Mouse (Mus musculus): Measurements from ENCODE around the gene Pde4b. TPM values are rescaled to one million over a fixed set of nuclear protein-coding genes. Genes with fewer than 3 reads are reported as not detected.
A peak's percentile ranks its signal among the peaks of the same experiment; 100 is the strongest.

Pde4b gene
- polyA plus RNA-seq, 1 experiment: 7.5 TPM

- Histone ChIP-seq H3K4me3 (ENCODE audit: control insufficient read depth, low read depth, low read length) (peak overlapping the region; percentile 82), H3K27me3 (ENCODE audit: control insufficient read depth, insufficient read depth, low read length) (no peaks in the 10 kb centered on the region), H3K27ac (ENCODE audit: control insufficient read depth, insufficient read depth, low read depth, low read length) (peak overlapping the region; percentile 86), H3K36me3 (ENCODE audit: control insufficient read depth, insufficient read depth, low read length) (no peaks in the 10 kb centered on the region), H3K4me1 (ENCODE audit: control insufficient read depth, insufficient read depth, low read length) (no peaks in the 10 kb centered on the region)
- TF ChIP-seq POLR2A (IDR thresholded peaks at IDR 0.05; ENCODE audit: control insufficient read depth, low read depth, low read length) (0 out of 2 replicates have a peak, but pooled peaks have one; percentile 17), CTCF (IDR thresholded peaks at IDR 0.05; ENCODE audit: control insufficient read depth, insufficient read depth, insufficient replicate concordance, low read depth, low read length) (no peak)
These were observed 482.8 kb downstream of the Pde4b start for GRCm38 (mm10) chr4:102569950-102570765.

GRCm38 (mm10) chr4:102570766-102571411 is 483.5 kb downstream of the Pde4b start:
- Histone ChIP-seq H3K4me3 (ENCODE audit: control insufficient read depth, low read depth, low read length) (peak overlapping the region; percentile 82), H3K4me1 (ENCODE audit: control insufficient read depth, insufficient read depth, low read length) (no peaks in the 10 kb centered on the region), H3K36me3 (ENCODE audit: control insufficient read depth, insufficient read depth, low read length) (no peaks in the 10 kb centered on the region), H3K27me3 (ENCODE audit: control insufficient read depth, insufficient read depth, low read length) (no peaks in the 10 kb centered on the region), H3K27ac (ENCODE audit: control insufficient read depth, insufficient read depth, low read depth, low read length) (peak overlapping the region; percentile 86)
- TF ChIP-seq POLR2A (IDR thresholded peaks at IDR 0.05; ENCODE audit: control insufficient read depth, low read depth, low read length) (no peak), CTCF (IDR thresholded peaks at IDR 0.05; ENCODE audit: control insufficient read depth, insufficient read depth, insufficient replicate concordance, low read depth, low read length) (no peak)

- Histone ChIP-seq H3K27ac (ENCODE audit: control insufficient read depth, insufficient read depth, low read depth, low read length) (no peak overlapping the region), H3K4me1 (ENCODE audit: control insufficient read depth, insufficient read depth, low read length) (no peaks in the 10 kb centered on the region), H3K27me3 (ENCODE audit: control insufficient read depth, insufficient read depth, low read length) (no peaks in the 10 kb centered on the region), H3K36me3 (ENCODE audit: control insufficient read depth, insufficient read depth, low read length) (no peaks in the 10 kb centered on the region), H3K4me3 (ENCODE audit: control insufficient read depth, low read depth, low read length) (no peak overlapping the region)
- no peak for TF ChIP-seq POLR2A (IDR thresholded peaks at IDR 0.05; ENCODE audit: control insufficient read depth, low read depth, low read length)
- no peak for TF ChIP-seq CTCF (IDR thresholded peaks at IDR 0.05; ENCODE audit: control insufficient read depth, insufficient read depth, insufficient replicate concordance, low read depth, low read length)
These were observed 484.7 kb downstream of the Pde4b start for GRCm38 (mm10) chr4:102572031-102572430.

- H3K4me3 ChIP-seq (ENCODE audit: control insufficient read depth, low read depth, low read length): no peak overlapping the region
- H3K4me1 ChIP-seq (ENCODE audit: control insufficient read depth, insufficient read depth, low read length): no peaks in the 10 kb centered on the region
- H3K27ac ChIP-seq (ENCODE audit: control insufficient read depth, insufficient read depth, low read depth, low read length): peak overlapping the region; percentile 7; the same call in 1 of the 2 replicates
- no peaks in the 10 kb centered on the region for H3K36me3 ChIP-seq (ENCODE audit: control insufficient read depth, insufficient read depth, low read length)
- H3K27me3 ChIP-seq (ENCODE audit: control insufficient read depth, insufficient read depth, low read length): no peaks in the 10 kb centered on the region
- TF ChIP-seq POLR2A (IDR thresholded peaks at IDR 0.05; ENCODE audit: control insufficient read depth, low read depth, low read length) (no peak), CTCF (IDR thresholded peaks at IDR 0.05; ENCODE audit: control insufficient read depth, insufficient read depth, insufficient replicate concordance, low read depth, low read length) (no peak)
These were observed 485.2 kb downstream of the Pde4b start for GRCm38 (mm10) chr4:102572591-102572990.

GRCm38 (mm10) chr4:102573361-102573781 is 486.0 kb downstream of the Pde4b start:
- H3K27ac ChIP-seq (ENCODE audit: control insufficient read depth, insufficient read depth, low read depth, low read length): no peak overlapping the region
- no peaks in the 10 kb centered on the region for H3K36me3 ChIP-seq (ENCODE audit: control insufficient read depth, insufficient read depth, low read length)
- no peaks in the 10 kb centered on the region for H3K4me1 ChIP-seq (ENCODE audit: control insufficient read depth, insufficient read depth, low read length)
- no peak overlapping the region for H3K4me3 ChIP-seq (ENCODE audit: control insufficient read depth, low read depth, low read length)
- TF ChIP-seq CTCF (IDR thresholded peaks at IDR 0.05; ENCODE audit: control insufficient read depth, insufficient read depth, insufficient replicate concordance, low read depth, low read length): no peak
- TF ChIP-seq POLR2A (IDR thresholded peaks at IDR 0.05; ENCODE audit: control insufficient read depth, low read depth, low read length): no peak
- no peaks in the 10 kb centered on the region for H3K27me3 ChIP-seq (ENCODE audit: control insufficient read depth, insufficient read depth, low read length)

- Histone ChIP-seq H3K27ac (ENCODE audit: control insufficient read depth, insufficient read depth, low read depth, low read length) (no peak overlapping the region), H3K27me3 (ENCODE audit: control insufficient read depth, insufficient read depth, low read length) (no peaks in the 10 kb centered on the region), H3K36me3 (ENCODE audit: control insufficient read depth, insufficient read depth, low read length) (no peaks in the 10 kb centered on the region), H3K4me1 (ENCODE audit: control insufficient read depth, insufficient read depth, low read length) (no peaks in the 10 kb centered on the region), H3K4me3 (ENCODE audit: control insufficient read depth, low read depth, low read length) (no peak overlapping the region)
- TF ChIP-seq CTCF (IDR thresholded peaks at IDR 0.05; ENCODE audit: control insufficient read depth, insufficient read depth, insufficient replicate concordance, low read depth, low read length): no peak
- TF ChIP-seq POLR2A (IDR thresholded peaks at IDR 0.05; ENCODE audit: control insufficient read depth, low read depth, low read length): no peak
These were observed 486.9 kb downstream of the Pde4b start for GRCm38 (mm10) chr4:102574226-102574625.

GRCm38 (mm10) chr4:102574666-102575254 is 487.4 kb downstream of the Pde4b start:
- TF ChIP-seq CTCF (IDR thresholded peaks at IDR 0.05; ENCODE audit: control insufficient read depth, insufficient read depth, insufficient replicate concordance, low read depth, low read length) (no peak), POLR2A (IDR thresholded peaks at IDR 0.05; ENCODE audit: control insufficient read depth, low read depth, low read length) (no peak)
- no peaks in the 10 kb centered on the region for H3K36me3 ChIP-seq (ENCODE audit: control insufficient read depth, insufficient read depth, low read length)
- no peaks in the 10 kb centered on the region for H3K27me3 ChIP-seq (ENCODE audit: control insufficient read depth, insufficient read depth, low read length)
- H3K27ac ChIP-seq (ENCODE audit: control insufficient read depth, insufficient read depth, low read depth, low read length): no peak overlapping the region
- H3K4me1 ChIP-seq (ENCODE audit: control insufficient read depth, insufficient read depth, low read length): no peaks in the 10 kb centered on the region
- no peak overlapping the region for H3K4me3 ChIP-seq (ENCODE audit: control insufficient read depth, low read depth, low read length)

Measured in testis, adult 2 months (tissue).